Comparison of ENCODE assay signal across 8 mouse cellular contexts in the genomic region with DNA sequence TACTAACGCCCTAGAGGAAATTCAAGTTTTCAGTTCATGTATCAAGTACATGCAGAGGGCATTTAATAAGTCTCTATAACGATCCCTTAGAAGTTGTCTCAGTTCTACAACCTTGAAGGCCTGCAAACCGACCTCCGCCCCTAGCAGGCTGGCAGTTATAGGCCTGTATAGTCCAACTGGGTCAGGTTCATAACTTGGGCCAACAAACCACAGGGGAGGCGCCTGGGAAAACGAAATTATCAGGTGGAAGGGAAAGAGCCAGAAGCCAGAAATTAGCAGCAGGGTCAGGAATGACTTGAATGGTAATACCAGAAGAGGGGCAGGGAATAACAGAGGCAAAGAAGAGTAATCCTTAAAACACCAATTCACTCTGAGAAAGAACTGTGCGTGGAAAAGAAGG. TPM values are rescaled to one million over a fixed set of nuclear protein-coding genes. Genes with fewer than 3 reads are reported as not detected.
DNase-seq lines count a peak whose midpoint lies in the region; ATAC-seq and TF ChIP-seq lines count a peak whose summit lies in the region.

No protein-coding gene starts in this region.

- peak overlapping the region; percentile 97 for H3K4me3 ChIP-seq in G1E (ENCODE audit: low read depth, low read length)
- H3K4me3 ChIP-seq in embryonic facial prominence, embryonic 15.5 days (replicated peaks): peak overlapping the region; percentile 81
- H3K4me3 ChIP-seq in limb, embryonic 11.5 days (ENCODE audit: low read depth, low read length): peak overlapping the region; percentile 91

- peaks cover 42% of the 10 kb centered on the region for H3K4me1 ChIP-seq in G1E (ENCODE audit: insufficient read depth, low read depth, low read length)
- peaks cover 6% of the 10 kb centered on the region for H3K4me1 ChIP-seq in embryonic facial prominence, embryonic 15.5 days
- peaks cover 5% of the 10 kb centered on the region for H3K4me1 ChIP-seq in limb, embryonic 11.5 days (ENCODE audit: control insufficient read depth, insufficient read depth, low read length)

- peaks cover 6% of the 10 kb centered on the region; the same call in 1 of the 2 replicates for H3K27me3 ChIP-seq in G1E (ENCODE audit: insufficient read depth, low read length)
- no peaks in the 10 kb centered on the region for H3K27me3 ChIP-seq in embryonic facial prominence, embryonic 15.5 days
- no peaks in the 10 kb centered on the region for H3K27me3 ChIP-seq in limb, embryonic 11.5 days (ENCODE audit: control insufficient read depth, insufficient read depth, low read length)

- H3K27ac ChIP-seq in embryonic facial prominence, embryonic 15.5 days (replicated peaks): no peak overlapping the region
- H3K27ac ChIP-seq in limb, embryonic 11.5 days (replicated peaks; ENCODE audit: low read depth, low read length): no peak overlapping the region

- peak; percentile 1 to 2 for DNase-seq in B cell, adult 2 months
- no peak for DNase-seq in G1E (ENCODE audit: low spot score)
- DNase-seq in heart, postnatal 4 days: peak; percentile 34
- no peak for DNase-seq in limb, embryonic 11.5 days (ENCODE audit: low spot score)
- peak; percentile 25 for DNase-seq in skeletal muscle tissue, adult 2 months (ENCODE audit: low read depth, low spot score)
- DNase-seq in urinary bladder, postnatal 4 days (ENCODE audit: low spot score in 2 of 2): no peak
- DNase-seq in left cerebral cortex, adult 11 months (ENCODE audit: low spot score): no peak

- 33% methylated on average over 7 of the region's 7 CpGs for WGBS in embryonic facial prominence, embryonic 15.5 days
- 36% methylated on average over 7 of the region's 7 CpGs for whole genome bisulfite sequencing in limb, embryonic 11.5 days

- peak overlapping the region; percentile 73 for H3K4me2 ChIP-seq in embryonic facial prominence, embryonic 15.5 days (replicated peaks)
- peak overlapping the region; percentile 81 for H3K4me2 ChIP-seq in limb, embryonic 11.5 days (ENCODE audit: low read depth, severe bottlenecking)

- no peak for TF ChIP-seq CTCF in G1E (IDR thresholded peaks at IDR 0.05; ENCODE audit: low read depth, low read length)

- no peaks in the 10 kb centered on the region for H3K9me3 ChIP-seq in G1E (replicated peaks)
- H3K9me3 ChIP-seq in embryonic facial prominence, embryonic 15.5 days (replicated peaks): no peaks in the 10 kb centered on the region
- no peaks in the 10 kb centered on the region for H3K9me3 ChIP-seq in limb, embryonic 11.5 days (ENCODE audit: control insufficient read depth, low read length)

- peak overlapping the region; percentile 59 for H3K9ac ChIP-seq in embryonic facial prominence, embryonic 15.5 days
- H3K9ac ChIP-seq in limb, embryonic 11.5 days (ENCODE audit: low read length): peak overlapping the region; percentile 75

- peaks cover 28% of the 10 kb centered on the region for H3K36me3 ChIP-seq in G1E (replicated peaks)
- H3K36me3 ChIP-seq in embryonic facial prominence, embryonic 15.5 days: peaks cover 10% of the 10 kb centered on the region; the same call in 1 of the 2 replicates
- H3K36me3 ChIP-seq in limb, embryonic 11.5 days (ENCODE audit: control insufficient read depth, insufficient read depth, low read length): no peaks in the 10 kb centered on the region

- no peak for ATAC-seq in G1E (ENCODE audit: extremely low read depth, insufficient number of reproducible peaks, low FRiP score, poor library complexity, severe bottlenecking)
- ATAC-seq in embryonic facial prominence, embryonic 15.5 days (ENCODE audit: insufficient number of reproducible peaks, low FRiP score, low TSS enrichment, low read depth): no peak
- no peak for ATAC-seq in limb, embryonic 11.5 days (ENCODE audit: insufficient number of reproducible peaks, low FRiP score, low TSS enrichment, low read depth)

RNA-seq across cellular contexts. Expression of gene Chchd3, which starts 0.8 kb away (rescaled TPM):
- total RNA-seq in G1E (2014; fragmentation: Nextera tagmentation) (190 and 200 TPM in 2 replicates), G1E (2017) (246 and 262 TPM in 2 replicates)
- 145 and 158 TPM in 2 replicates for polyA plus RNA-seq in G1E (2012)
- 93.9 and 98.3 TPM in 2 replicates for polyA plus RNA-seq in embryonic facial prominence, embryonic 15.5 days (2015; fragmentation: Nextera tagmentation; extraction: Ambion mirVana)
- total RNA-seq in heart, postnatal 4 days (2021): 100 to 1,000 TPM; 391 to 402 TPM
- polyA plus RNA-seq in limb, embryonic 11.5 days (2014; fragmentation: Nextera tagmentation; extraction: Ambion mirVana): 116 and 117 TPM in 2 replicates

Comparison
In these comparisons a context has a peak if more than half of its experiments do, and no peak if none do; other contexts are left out.
1. DNase-seq: peak in B cell, adult 2 months (2 of 2), heart, postnatal 4 days (single experiment) and skeletal muscle tissue, adult 2 months (single experiment); none in G1E (single experiment), limb, embryonic 11.5 days (single experiment), urinary bladder, postnatal 4 days (0 of 2) and left cerebral cortex, adult 11 months (single experiment).
2. Peak in every context shown above with its lines, with median percentiles within 50 percentile points of each other: H3K4me3 ChIP-seq.